Mouse (Mus musculus) cerebellum, adult 11-12 months (tissue): ENCODE results near the gene Rbfox1.

ENCODE experiments used
- DNase-seq: peaks from one replicate; pipeline ENCODE4 v3.0.0; 2022

Rbfox1 gene

DNA sequence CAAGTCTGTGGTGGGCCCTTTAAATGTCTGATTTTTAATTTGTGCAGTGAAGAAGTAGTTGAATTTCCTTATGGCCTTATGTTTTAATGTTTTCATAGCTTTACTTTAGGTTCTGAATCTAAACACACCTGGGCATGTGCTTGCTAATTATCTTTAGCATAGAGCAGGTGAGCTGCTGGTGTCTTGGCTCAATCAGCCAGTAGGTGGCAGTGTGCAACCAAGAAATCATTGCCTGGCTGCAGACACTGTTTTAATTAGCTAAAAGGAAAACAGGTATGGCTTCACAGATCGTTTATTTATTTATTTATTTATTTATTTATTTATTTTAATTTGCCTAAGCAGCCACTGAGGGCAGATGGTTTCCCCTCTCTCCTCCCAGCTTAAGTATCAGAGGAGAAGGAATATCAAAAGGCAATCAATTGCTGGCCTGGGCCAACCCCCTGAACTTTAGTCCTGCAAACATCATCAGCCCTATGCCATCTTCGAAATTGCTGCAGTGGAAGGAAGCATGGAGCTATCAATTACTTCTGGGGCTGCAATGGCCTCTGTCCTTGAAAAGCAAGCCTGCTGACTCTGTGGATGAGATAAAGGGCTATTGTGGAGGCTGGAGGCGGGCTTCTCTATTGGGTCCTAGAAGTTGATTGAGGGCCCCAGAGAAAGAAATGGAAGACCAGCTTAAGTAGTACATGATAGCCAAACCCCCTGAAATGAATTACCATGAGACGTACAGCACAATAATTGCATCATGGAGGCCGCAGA lies 618.6 kb downstream of the Rbfox1 start:
- DNase-seq: peak; percentile 66

DNA sequence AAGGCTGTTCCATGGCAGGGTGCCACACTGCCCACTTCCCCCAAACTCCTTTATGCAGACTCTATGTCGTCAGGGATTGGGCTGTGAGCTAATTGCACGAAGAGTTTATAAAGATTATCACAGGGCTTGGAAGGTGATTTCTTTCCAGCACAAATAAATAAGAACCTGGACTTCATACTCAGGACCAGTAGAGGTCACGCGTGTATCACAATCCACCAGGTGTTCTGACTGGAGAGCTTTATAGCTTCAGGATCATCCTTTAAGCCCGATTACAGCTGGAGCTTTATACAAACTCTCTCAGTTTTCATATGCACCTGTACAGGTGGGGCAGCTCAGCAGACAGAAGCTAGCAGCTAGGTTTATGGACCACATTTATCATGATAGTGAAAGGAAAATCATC lies 623.8 kb downstream of the Rbfox1 start:
- DNase-seq: no peak

GRCm38 (mm10) chr16:6519474-6519873 lies 634.3 kb downstream of the Rbfox1 start:
- DNase-seq: no peak

DNA sequence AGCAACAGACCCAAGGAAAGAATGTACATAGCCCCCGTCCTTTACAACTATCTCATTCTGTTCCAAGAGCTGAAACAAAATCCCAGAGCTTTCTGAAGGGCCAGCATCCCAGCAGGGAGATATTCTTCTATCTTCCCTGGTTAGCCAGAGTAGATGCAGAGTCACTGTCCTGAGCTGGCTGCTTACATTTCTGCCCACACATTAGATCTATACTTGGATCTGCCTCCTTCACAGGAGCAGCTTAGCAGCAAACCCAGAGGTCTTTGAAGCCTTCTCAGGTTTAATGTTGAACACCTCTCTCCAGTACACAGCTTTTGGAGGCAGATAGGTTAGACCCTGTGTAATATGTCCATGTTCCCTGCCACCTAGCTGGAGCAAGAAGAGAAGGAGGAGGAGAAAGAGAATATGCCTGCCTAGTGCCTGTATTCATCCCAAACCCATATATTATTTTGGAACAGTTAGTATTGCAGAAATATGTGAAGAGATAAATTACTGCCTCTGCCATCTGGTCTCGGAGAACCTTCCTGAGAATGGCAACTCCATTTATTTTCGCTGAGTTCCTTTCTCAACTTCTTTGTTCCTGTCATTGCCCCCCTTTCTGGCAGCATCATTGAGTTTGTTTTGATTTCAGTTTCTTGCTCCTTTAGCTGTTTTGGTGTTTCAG lies 640.5 kb downstream of the Rbfox1 start:
- no peak for DNase-seq

DNA sequence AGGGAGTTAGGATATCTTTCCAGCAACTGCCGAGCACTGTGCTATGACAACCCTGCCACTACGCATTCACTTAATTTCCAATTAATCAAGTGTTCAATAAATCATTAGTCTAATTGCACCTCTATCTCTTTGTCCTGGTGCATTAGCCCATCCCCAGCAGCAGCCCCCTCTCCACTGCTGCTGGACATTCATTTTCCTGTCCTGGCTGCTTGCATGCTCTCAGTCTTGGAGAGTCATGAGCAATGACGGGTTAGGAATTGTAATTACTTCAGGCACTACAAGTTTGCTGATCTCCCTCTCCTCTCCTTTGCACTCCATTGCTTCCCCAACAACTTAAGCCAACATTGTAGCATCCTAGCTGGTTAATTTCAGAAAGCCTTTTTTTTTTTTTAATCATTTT lies 646.3 kb downstream of the Rbfox1 start:
- no peak for DNase-seq

- peak; percentile 65 for DNase-seq
These were observed 647.2 kb downstream of the Rbfox1 start for GRCm38 (mm10) chr16:6532077-6532995.

GRCm38 (mm10) chr16:6555776-6556175 lies 670.6 kb downstream of the Rbfox1 start:
- peak; percentile 20 for DNase-seq

DNA sequence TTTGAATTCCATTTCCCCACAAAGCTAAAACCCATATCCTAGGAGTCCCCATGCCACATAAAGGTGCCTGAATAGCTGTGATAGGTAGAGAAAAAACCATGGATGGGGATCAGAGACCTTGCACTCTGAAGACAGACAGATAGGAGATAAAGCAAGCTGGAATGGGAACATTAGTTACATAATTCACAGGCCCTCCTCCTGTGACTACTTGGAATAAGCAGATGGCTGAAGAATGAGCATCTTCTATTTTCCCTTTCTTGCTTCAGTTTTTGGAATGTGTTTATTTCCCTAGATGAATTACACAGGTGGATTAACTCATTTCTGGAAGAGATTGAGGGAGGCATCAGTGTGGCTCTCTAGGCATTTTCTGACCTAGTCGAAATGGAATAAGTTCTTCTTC lies 672.6 kb downstream of the Rbfox1 start:
- DNase-seq: peak; percentile 27

- no peak for DNase-seq
These were observed 699.5 kb downstream of the Rbfox1 start for GRCm38 (mm10) chr16:6584700-6585099.

GRCm38 (mm10) chr16:6585204-6585603 lies 700.0 kb downstream of the Rbfox1 start:
- DNase-seq: no peak

- DNase-seq: no peak
These were observed 731.4 kb downstream of the Rbfox1 start for GRCm38 (mm10) chr16:6616526-6616925.

- DNase-seq: no peak
These were observed 755.2 kb downstream of the Rbfox1 start for GRCm38 (mm10) chr16:6640330-6640729.

DNA sequence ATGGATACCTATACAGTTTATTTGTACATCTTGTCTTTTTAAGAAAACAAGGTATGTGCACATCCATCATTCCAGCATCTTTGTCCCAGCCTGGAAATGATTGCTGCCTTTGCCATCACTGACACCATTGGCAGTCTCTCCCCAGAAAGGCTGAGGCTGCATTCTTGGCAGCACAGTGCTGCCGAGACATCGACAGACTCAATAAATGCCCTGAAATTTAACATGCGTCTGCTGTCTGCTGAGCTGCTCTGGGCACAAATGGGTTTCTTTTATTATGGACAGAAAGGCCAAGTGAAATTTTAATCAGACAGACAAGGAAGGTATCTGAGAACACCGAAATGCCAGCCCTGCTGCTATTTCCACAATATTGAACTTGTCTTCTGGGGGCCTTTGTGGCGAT lies 761.8 kb downstream of the Rbfox1 start:
- DNase-seq: no peak

GRCm38 (mm10) chr16:6648753-6649152 lies 763.6 kb downstream of the Rbfox1 start:
- no peak for DNase-seq

DNA sequence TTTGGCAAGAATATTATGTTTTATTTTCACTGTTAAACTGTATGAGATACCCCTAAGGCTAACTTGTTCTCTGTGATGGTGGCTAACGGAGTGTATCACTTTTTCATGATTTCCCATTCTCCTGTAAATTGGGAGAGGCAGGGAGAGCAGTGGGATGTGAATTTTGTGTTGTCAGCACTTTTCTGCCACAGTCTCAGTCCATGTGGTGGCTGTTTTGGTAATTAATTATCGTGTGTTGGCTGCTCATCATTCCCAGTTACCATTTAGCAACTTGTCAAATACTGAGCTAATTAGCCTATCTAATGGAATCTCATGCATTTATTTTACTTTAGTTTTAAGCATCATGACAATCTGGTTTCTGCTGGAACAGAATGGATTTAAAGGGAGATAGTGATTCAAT lies 773.4 kb downstream of the Rbfox1 start:
- DNase-seq: no peak

GRCm38 (mm10) chr16:6686076-6686757 lies 801.1 kb downstream of the Rbfox1 start:
- no peak for DNase-seq

- DNase-seq: no peak
These were observed 819.7 kb downstream of the Rbfox1 start for GRCm38 (mm10) chr16:6704847-6705246.

GRCm38 (mm10) chr16:6712341-6712740 lies 827.2 kb downstream of the Rbfox1 start:
- DNase-seq: no peak

DNA sequence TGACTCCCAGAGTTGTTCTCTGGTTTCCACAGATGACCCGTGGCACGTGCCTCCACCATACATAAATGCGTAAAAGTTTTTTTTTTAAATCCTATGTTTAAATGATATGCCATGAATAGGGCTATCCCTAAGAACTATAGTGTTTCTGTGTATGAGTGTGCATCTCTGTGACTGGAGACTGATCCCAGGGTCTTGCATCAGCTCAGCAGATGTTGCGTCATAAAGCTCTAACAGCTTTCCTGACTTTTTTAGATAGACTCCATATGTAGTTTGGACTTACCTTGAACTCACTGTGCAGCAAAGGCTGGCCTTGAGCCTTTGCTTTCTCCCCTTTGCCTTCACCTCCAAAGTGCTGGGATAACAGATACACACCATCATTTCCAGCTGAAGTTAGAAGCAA lies 830.1 kb downstream of the Rbfox1 start:
- no peak for DNase-seq

DNA sequence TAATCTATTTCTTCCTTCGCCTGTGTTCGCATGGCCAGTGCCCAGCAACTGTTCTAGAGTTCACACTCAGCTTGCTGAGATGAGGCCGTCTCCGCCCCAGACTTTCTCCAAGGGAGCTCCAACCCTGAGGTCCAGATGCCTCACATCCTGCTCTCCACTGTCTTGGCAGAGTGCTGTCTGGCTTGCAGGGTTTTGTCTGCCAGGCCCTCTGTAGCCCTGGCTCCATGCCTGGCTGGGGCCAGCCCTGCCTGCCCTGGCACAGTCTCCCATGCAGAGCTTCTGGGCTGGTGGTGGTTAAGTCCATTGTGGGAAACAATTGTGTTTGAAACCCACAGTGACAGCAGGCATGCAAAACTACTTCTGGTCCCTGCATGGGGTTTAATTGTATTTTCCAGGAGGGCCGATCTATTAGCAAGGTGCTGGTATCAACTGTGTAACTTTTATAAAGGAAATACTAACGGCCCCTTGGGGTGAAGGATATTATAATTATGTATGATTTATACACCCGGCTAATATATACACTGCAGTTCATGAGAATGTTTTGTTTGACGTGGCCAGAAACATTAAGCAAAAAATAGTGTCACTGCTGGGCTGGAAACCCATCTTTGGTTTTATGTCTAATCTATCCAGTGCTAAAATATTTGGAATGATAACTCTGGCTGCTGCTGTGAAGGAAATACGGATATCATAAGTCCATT lies 831.2 kb downstream of the Rbfox1 start:
- DNase-seq: peak; percentile 96

- DNase-seq: no peak
These were observed 833.9 kb downstream of the Rbfox1 start for GRCm38 (mm10) chr16:6719027-6719426.

DNA sequence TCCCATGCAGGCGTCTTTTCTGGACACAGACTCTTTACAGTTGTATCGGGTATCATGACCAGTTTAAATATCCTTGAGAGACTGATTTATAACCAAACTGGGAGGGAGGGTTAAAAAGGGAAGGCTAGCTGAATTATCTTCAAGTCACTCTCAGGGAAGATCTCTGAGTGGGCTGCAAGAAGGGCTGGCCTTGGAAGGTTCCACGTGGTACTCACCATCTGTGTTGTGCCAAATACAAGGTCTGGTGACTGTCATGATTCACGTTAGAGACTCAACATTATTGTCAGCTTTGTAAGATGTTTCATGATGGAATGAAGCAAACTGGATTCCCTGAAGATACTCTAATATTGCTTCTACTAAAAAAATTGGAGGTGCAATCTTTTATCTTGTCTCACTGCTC lies 847.5 kb downstream of the Rbfox1 start:
- no peak for DNase-seq
